Mouse (Mus musculus): ENCODE data around the gene Gm10974.
A peak's percentile ranks its signal among the peaks of the same experiment; 100 is the strongest.

Gene Gm10974

DNA sequence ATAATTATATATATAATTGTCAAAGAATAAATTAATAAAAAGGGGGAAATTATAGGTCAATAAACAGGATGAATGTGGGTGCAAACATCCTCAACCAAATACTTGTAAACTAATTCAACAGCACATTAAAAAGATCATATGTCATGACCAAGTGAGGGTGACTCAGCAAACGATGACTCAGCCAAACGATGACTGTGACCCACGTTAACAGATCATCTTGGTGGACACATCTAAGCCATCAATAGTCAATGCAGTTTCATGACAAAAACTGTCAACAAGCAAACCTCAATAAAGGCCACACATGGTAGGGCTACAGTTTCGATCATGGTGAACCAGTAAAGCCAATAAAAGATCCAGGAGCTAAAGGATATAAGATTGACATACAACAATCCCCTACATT is 6.7 kb upstream of the Gm10974 start:
- DNase-seq (ENCODE audit: low read depth) = no peak

DNA sequence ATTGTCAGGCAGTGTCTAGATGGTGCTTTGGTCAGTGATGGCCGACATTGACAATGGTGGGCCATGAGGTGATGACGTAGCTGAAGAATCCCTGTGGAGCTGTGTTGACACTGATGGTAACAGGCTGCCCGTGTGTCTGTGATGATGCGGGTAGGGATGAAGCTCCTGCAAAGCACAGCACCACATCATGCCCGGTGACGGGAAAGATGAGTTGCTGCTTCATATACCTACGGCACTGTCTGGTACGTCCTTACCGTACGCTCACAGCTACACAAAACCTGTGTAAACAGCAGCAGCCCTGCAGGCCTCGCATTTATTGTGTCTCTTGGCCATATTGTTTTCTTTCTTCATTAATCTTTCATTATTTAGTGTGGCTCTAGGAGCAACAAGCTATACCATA is 1.2 kb upstream of the Gm10974 start:
- no peak for DNase-seq (ENCODE audit: low read depth)

DNA sequence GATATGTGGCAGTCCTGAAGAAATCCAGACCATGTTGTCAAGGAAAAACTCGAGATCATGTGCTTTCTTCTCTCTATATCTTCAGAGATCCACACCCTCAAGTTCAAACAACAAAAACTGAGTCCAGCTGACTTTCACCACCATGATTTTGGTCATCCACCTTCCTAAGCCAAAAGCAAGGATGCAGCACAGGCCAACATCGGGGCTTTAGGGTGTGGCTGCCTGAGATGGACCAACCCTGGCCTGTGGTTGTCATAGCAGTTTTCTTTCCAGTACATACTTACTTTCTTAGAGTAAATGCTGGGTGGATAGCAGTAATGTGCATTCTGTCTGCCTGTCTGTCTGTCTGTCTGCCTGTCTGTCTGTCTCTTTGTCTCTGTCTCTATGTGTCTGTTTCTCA is 294 bp upstream of the Gm10974 start:
- no peak for DNase-seq (ENCODE audit: low read depth)

DNA sequence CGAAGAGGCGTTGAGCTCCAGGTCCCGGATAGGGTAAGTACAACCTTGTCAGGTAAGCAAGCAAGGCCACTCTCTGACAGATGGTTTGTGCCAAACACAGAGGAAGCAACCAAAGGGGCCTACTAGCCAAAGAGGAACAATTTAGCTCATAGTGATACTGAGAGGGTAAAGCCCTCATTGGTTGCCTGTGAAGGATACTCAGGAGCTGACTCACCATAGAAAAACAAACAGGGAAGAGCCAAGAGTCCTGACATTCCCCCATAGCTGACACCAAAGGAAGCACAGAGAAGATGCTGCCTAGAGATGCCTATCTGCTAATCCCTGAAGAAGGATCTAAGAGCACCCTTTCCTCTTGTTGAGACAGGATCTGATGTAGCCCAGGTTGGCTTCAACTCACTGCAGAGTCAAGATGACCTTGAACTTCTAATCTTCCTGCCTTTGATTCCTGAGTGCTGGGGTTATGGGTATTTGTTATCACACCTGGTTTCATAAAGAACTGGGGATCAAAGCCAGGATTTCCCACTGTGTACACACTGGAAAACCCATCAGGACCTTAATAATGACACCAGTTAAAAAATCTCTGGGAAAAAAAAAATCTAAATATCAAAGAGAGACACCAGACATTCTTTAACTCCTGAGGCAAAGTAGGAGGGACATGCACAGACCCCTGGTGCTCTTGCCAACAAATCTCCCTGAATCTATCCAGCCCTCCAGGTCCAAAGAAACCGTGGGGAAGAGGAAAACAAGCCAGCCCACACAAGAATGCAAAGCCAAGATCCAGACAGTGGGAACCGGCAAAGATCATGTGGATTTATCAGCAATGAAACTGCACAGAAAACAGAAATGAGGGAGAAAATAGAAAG is 3.6 kb downstream of the Gm10974 start:
- no peak for DNase-seq (ENCODE audit: low read depth)

DNA sequence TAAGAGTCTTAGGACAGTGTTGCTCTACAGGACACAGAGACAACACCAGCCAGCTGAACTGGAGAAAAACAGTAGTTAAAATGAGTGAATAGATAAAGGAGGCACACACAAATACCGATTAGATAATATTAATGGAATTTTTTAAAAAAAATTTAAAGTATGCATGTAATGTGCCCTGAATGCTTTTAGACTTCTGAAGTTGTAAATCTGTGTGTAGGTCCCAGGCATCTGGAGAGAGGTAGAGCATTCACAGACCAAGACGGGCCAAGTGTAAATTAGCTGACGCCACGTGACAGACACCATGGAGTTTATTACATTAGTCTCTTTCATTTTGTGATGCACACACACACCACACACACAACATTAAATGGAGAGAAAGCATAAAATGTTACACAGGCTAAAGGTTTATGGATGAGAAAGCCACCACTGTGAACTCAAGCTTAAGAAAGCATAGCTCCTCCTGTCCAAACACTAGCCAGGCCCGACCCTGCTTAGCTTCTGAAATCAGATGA is 4.3 kb downstream of the Gm10974 start:
- no peak for DNase-seq (ENCODE audit: low read depth)

DNA sequence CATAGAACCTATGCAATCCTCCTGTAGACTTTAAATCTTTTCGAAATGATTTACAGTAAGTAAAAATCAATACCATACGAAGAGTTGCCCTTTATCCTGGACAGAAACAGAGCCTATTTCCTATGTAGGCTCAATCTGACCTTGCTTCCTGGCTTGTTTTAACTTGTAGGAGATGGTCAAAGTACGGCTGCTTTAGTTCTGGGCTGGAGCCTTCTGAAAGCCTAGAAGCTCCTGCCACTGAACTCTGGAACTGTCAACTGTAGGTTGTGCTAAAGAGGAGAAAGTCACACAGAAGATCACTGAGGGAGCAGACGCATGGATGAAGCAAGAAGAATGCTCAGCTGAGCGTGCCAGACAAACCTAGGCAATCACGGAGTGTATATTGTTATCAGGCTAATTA is 5.3 kb downstream of the Gm10974 start:
- no peak for DNase-seq (ENCODE audit: low read depth)

DNA sequence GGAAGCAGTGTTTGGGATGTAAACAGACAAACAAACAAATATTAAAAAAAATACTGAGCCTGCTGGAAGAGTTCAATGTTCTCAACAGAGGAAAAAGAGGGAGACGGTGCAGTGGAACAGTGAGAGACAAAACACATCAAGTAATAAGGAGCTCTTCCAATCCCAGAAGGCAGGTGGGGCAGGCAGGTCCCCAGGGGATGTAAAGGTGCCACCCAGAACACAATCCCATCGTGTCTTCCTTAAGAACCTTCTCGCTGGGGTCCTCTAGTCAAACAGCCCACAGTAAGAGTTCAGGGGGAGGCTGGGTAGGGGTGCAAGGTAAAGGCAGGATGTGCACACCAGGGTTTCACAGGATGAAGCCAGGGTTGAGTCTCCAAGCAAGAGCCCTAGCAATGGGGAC is 7.7 kb downstream of the Gm10974 start:
- no peak for DNase-seq (ENCODE audit: low read depth)

DNA sequence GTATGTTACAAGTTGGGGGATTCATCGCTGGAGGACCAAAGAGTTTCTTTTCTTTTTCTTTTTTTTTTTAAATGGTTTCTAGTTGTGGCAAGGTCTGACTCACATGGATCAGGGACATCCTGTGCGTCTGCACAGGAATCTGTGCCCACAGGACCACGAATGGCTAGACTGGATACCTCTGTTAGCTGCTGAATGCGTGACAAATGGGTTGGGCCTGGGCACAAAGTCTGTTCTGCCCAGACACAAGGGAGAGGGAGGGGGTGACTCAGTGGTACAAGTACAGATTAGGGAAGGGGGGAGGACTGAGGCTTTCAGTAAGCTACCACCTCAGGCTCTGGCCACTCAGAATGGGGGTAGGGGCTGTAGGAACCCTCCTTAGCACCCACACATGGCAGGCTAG is 10.0 kb downstream of the Gm10974 start:
- DNase-seq (ENCODE audit: low read depth) = no peak

DNA sequence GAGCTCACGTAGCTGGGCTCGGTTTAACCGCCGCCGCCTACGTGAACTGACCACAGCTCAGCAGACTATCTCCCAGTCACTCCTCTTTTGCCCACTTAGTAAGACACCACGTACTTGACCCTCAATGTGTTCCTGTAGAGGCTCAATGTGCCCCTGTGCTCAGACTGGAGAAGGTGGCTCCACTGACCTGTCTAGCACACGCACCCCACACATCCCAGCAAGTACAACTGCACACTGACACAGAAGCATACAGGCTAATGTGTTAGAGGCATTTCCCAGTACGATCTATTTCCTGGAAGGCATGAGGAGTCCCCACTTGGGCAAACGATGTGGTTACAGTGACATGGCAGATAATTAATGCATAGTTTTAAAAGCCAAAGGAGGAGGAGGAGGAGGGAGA is 10.9 kb downstream of the Gm10974 start:
- no peak for DNase-seq (ENCODE audit: low read depth)

DNA sequence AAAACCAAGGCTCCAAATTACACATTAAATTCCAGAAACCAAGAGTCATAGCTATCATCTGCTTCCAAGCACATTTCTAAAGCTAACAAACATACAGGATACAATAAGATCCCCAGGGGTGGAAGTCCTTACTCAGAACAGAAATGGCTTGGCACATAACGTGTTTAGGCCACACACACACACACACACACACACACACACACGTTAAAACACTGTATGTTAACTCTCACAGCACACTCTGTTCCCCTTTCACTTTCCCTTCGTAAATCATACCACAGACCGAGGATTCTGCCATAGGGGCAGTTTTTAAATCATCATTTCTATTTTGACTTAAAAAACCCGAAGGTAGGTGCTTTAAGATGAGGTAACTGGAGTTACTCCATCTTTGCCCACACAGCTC is 18.5 kb downstream of the Gm10974 start:
- no peak for DNase-seq (ENCODE audit: low read depth)

DNA sequence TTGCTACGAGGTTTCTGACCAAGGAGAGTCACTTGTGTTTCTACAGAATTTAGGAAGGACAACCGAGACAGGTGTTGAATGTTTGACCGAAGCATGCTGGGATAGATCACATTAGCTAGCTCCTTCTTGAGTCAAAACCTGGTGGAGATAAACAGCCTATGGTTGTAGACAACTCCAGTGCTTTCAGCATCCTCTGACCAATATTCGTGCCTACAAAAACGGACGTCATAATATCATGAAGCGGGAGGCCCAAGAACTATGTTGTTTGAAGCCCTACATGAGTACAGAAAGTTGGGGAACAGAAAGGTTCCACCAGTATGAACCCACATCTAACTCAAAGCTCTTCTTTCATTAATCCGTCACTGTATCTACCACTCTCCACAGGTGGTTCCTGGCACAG is 19.2 kb downstream of the Gm10974 start:
- DNase-seq (ENCODE audit: low read depth) = no peak

DNA sequence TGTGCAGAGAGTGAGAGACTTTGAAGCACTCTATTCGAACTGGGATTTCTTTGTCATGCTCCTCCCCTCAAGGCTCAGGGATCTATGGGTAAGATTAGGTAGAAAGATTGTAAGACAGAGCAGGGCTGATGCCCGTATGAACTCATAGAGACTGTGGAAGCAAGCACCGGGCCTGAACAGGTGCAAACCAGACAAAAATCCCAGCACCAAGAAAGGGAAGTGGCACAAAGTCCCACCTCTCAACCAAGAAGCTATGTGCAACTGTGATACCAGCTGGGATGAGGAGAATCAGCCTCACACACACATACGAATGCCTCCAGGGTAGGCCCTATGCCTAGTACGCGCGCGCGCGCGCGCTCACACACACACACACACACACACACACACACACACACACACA is 20.1 kb downstream of the Gm10974 start:
- DNase-seq (ENCODE audit: low read depth) = no peak

DNA sequence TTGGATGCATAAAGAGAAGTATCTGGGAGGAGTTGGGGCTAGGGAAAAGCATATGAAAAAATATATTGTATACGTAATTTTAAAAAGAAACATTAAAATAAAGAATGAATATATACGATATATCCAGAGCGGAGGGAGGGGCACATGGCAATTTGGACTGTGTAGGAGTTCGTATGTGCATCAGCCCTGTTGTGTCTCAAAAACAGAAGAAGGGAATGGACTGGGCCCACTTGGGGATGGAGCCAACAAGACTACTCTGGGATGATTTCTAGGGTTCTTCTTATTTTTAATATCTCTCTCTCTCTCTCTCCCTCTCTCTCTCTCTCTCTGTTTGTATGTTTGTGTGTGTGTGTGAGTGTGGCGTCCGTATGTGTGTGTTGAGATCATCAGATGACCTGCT is 20.7 kb downstream of the Gm10974 start:
- no peak for DNase-seq (ENCODE audit: low read depth)

DNA sequence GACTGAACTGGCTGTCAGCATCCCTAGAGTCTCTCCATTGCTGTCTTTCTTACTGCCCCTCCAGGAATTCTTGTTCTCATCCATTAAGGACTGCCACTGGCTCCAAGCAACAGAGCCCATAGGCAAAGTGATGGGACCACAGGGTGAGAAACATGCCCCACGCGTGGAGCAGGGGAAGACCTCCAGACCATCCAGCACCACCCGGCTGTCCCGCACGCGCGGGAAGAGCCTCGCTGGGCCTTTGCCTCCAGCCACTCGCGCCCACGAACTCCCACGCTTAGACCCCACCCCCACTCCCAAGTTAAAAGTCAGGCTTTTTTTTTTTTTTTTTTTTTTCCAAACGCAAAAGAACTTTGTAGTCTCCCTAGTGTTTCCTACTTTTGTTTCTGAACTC is 21.7 kb downstream of the Gm10974 start:
- DNase-seq (ENCODE audit: low read depth) = no peak

DNA sequence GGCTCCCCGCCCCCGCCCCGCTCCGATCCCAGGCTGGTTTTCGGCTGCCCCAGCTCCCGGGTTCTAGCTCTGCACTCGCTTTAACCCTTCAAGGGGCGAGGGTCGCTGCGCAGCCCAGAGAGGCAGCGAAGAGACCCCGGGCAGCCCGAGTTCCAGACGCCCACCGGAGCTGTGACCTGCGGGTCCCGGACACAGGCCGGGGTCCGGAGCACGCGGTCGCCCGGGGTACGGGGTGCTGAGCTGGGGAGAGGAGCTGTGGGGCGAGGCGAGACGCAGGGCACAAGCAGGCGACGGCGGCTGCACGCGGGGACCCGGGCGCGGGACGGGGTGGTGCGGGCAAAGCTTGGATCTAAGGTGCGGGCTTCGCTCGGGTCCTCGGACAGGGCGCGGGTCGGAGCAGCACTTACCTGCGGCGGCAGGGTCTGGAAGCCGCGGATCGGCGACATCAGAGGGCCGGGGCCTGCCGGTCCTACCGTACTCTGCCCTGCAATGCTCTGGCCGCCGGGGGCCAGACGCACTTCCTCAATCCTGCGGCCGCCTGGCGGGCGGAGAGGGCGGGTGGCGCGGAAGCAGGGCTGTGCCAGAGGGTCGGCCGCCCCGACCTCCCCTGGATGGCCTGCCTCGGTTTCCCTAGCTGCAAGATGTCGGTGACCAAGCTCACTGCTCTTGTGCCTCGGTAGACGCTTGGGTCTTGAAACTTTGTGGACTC is 22.3 kb downstream of the Gm10974 start, which contains the start of gene Lrrk1:
Lrrk1 (minus strand) TSS at position 538 of the 709 bp plus-strand sequence.
- DNase-seq (ENCODE audit: low read depth) = peak; percentile 46

DNA sequence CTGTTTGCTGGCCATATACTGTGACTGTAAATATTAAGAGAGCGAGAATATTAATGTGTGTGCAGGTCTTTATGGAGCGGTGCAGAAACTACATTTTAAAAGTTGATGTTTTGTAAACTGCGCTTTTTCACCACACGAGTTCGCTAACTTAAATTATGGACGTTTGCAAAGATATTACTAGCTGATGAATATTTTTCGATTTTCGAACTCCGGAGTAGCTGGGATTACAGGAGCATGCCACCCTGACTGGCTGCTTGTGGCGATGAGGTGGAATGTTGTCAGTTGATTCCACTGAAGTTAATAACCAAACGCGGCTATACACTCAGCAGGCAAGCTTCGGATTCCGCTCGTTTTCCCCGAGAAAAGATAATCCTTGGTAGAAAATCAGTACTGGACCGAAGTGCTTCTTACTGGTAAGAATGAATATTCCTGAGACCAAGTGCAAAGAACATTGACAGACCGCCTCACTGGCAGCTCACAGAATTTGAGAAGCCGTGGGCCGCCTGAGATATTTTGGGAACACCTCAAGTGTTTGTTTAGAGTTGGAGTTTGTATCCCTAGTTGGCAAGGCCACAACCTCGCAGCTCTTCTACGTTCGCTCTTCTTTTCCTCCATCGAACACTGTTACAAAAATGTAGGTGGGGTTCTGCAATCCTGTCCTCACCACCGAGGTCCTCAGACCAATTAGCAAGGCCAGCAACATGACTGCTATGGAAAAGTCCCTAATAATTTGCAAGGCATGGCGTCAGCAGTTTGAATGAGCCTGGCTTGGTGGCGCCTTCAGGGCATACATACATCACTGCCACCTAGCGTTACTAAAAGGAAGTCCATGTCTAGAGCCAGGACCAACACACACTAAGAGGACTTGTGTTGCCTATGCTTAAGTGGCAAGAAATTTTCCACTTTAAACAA is 23.2 kb downstream of the Gm10974 start:
- DNase-seq (ENCODE audit: low read depth) = peak; percentile 60

DNA sequence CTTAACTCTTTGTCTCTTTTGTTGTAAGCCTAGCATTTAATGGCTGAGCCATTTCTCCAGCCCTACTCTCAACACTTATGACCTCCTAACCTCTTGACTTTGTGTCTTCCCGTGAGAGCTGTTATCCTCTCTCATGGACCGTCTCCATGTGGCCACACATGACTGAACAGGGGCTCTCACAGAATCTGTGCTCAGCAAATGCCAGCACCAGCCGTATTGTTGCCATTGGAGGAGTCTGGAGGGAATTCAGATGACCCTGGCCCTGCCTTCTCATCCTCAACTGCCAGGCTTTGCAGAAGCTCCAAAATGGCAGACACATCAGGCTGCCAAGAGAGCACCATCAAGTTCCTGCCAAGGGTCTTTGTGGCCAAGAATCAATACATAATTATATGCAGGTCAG is 31.6 kb downstream of the Gm10974 start:
- no peak for DNase-seq (ENCODE audit: low read depth)

DNA sequence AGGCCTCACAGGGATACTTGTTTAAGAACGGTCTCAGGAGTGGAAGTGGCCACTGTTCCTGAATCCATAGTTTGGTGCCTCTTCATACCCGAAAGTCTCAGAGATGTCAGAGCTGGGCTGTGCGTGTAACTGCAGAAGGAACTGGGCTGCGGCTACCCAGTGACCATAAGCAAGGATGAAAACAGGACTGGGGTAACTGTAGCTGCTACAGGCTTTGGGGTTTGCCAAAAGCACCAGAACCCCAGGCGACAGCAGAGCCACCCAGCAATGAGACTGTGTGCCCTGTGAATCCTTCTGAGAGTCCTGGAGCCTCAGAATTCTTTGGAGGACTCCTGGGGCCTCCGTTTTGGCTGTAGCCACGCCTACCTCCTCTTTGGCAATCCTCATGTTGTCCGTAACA is 35.9 kb downstream of the Gm10974 start:
- no peak for DNase-seq (ENCODE audit: low read depth)

DNA sequence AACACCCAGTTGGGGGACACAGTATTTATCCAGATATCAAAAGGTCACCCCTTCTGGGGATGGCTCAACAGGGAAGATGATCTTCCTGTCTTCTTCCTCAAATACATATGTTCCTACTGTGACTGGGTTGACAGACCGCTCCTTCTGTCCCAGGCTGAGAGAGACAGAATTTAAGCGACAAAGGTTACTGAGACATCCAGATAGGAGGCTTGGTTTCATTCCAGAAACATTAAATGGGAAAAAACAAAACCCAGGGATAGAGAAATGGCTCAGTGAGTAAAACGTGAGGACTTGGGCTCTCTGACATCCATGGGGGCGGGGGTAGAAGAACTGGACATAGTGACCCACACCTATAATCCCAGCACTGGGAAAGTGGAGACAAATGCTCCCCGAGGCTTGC is 37.2 kb downstream of the Gm10974 start:
- DNase-seq (ENCODE audit: low read depth) = no peak

DNA sequence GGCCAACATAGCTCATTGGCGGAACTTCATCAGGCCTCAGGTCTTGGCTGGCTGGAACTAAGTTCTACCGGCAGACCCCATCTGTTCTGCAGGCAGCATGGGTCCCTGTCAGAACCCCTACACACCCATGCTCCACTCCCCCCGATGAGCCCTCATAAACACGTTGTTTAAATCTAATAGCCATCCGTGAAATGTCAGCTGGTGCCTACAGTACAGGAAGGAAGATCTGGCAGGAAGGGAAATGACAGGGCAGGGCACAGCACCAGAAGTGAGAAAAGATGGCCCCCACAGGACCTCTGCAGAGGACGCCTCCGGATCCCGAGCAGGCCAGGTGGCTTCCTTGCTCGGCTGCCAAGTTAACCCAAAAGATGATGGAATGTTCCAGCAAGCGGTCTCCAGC is 38.4 kb downstream of the Gm10974 start:
- no peak for DNase-seq (ENCODE audit: low read depth)

DNA sequence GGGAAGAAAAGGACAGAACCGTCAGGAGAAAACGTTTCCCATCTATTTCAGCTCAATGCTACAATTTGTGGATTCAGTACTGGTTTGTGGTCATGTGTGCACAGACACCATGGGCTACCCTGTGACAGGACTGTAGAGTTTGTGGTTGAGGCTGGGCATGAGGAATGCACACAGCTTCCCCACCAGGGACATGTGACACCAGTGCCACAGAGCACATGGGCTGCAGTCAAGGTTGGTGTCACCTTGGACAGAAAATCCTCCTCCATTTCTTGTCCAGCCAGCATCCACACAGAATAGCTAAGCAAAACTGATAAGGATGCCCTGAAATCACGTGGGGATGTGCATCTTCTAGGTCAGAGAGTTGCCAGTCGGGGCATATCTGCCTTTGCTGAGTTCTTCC is 39.1 kb downstream of the Gm10974 start:
- DNase-seq (ENCODE audit: low read depth) = no peak

DNA sequence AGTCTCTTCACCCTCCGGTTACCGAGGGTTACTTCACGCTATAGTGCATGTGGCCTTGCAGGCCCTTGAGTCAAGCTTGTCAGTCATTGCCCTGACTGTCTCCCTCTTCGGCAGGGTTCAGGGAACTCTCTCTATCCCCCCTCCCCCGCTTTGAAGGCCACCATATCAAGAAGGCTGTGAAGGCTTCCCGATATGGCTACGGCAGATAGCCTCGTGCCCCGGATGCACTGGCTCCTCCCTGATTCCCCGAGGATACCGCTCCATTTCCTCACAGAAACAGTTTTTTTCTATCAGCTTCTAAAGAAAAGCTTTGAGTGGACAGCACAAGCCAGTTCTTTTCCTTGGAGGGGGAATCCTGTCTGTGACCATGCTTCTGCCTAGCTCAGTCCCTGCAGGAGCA is 39.8 kb downstream of the Gm10974 start:
- DNase-seq (ENCODE audit: low read depth) = no peak

Measured in c-Kit-positive CD71-negative TER-119-negative erythroid progenitor cells, embryonic 14.5 days (primary cell).